Mouse (Mus musculus) A20 (cell line): Measurements from ENCODE around the gene Cnpy3.
A peak's percentile ranks its signal among the peaks of the same experiment; 100 is the strongest.
"Not testable (repeated sequence)": the region's sequence is repeated elsewhere in the genome, so short reads cannot be mapped to it uniquely, and the experiment has no call there.

Experiments used
- DNase-seq: peaks from one replicate; pipeline ENCODE4 v3.0.0-alpha.2; 2011; ENCODE audit warnings: low read depth, low spot score

Gene Cnpy3

DNA sequence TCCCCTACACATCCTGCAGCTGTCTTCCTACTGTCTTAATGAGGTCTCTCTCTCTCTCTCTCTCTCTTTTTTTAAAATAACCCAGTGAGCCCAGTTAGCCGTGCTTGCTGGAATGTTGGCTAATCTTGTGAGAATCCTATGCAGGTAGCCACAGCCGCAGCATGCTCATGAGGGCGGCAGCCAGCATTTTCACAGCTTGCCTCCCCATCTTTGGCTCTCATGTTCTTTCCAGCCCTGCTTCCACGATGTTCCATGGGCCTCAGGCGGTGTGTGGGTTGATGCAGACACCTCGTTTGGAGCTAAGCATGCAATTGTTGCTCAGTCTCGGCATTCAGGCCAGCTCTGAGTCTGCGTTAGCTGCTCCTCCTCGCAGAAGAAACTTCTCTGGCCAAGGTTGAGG, 12.9 kb upstream of the Cnpy3 start:
- DNase-seq, result not testable (repeated sequence)

DNA sequence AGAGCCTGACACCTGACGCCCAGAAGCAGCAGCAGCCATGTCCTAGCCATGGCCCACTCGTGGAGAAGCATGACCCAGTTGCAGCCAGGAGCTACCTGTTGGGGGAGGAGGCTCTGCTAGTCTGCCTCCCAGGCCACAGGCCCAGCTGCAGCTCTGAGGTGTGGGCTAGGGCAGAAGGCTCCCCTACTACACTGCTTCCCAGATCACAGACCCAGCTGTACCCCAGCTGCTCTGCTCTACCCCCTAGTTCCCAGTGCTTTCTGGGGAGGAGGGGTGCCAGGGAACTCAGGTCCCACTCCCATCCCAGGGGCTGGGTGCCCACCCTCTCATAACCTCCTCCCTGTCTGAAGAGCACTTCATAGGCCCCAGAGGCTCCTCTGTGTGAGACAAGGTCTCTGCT, 11.5 kb upstream of the Cnpy3 start, which contains the start of gene Ptcra:
Gene Ptcra, minus strand, starts transcription at position 169 of the 400 bp plus-strand sequence.
- DNase-seq, result no peak

DNA sequence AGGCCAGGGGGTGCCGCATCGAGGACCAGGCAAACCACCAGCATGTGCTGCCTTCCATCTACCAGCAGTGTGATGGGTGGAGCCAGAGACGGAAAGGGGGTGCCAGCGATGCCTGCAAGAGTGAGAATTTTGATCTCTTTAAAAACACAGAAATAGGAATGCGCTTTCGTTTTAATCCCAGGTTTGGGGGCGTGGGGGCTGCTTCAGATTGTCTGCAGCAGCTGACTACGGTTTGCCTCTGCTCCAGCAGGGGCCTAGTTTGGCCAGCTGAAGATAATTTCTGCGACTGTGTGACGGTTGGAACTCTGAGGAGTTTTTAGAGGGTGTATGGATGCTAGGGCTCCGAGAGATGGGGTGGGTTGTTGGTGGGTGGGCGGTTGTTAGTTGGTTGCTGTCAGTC, 6.7 kb upstream of the Cnpy3 start:
- DNase-seq, result no peak

DNA sequence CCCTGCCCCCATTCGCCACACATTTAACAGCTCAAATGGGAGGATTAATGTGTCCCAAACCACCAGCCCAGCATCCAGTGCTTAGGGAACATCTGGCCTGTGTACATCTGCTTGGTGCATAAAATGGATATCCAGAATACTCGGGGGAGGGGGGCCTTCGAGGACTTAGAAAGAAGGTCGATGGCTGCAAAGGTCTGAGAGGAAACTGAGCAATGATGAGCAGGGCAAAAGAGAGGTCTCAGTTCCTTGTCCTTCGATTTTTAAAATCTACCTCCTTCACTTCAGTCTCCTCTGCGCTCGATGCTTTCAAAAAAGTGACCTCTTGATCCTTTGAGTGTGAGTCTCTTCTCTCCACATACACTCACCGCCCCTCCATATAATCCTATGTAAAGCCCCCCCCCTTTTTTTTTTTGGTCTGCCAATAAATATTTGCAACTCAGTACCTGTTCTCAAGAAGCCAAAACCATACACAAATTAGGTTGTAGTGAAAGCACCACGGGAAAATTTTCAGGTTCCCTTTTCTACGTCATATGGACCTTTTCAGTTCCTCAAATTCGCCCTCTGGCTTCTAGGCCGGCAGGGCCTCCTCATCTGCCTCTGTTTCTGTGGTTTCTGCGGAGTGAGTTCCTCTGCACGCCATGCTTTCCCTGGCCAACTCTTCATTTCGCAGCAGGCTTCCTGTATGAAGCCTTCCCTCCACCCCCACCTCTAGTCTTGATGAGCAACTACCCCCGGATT, 789 bp downstream of the Cnpy3 start:
- peak; percentile 94 for DNase-seq

DNA sequence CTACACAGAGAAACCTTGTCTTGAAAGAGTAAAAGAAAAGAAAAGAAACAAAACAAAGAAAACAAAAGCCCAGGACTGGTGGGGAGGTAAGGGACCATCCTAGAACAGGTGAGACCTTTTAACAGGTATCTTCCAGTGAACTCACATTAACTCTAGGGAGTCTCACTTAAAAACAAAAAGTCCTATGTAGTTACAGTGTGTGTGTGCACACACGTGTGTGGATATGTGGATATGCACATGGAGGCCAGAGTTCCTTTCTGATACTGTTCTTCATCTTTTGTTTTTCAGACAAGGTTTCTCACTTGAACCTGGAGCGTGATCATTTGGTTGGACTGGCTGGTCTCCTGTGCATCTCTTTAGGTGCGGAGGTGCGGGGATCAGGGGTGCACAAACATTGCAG, 1.4 kb downstream of the Cnpy3 start:
- no peak for DNase-seq

DNA sequence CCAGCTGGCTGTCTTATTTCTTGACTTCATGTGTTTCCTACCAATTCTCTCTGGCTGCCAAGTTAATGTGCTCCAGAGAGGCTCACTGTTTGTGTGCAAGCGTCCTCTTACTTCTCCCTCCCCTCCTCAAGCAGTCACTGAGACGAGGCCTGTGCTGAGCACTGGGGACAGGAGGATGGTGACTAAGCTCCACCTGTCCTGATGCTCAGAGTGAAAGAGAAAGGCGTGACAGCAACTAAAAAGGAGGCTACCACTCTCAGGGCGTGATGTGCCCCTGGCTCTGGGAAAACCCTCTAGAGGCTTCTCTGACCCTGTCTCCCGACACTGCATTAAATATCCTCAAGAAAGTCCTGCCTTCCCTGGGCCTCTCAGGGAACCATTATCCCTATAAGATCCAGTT, 2.7 kb downstream of the Cnpy3 start:
- peak; percentile 73 for DNase-seq

DNA sequence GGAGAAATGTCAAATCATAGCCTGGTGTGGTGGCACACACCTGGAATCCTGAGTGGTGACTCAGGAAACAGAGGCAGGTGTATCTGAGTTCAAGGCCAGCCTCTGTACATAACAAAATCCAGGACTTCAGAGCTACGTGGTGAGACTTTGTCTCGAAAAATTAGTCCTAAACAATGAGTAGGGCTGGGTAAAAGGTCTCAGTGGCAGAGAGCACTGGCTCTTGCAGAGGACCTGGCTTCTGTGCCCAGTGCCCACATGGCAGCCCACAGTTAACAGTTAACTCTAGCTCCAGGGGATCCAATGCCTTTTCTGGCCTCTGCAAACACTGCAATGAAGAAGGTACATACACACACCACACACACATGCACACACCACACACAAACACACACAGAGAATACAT, 4.2 kb downstream of the Cnpy3 start:
- DNase-seq, result no peak

DNA sequence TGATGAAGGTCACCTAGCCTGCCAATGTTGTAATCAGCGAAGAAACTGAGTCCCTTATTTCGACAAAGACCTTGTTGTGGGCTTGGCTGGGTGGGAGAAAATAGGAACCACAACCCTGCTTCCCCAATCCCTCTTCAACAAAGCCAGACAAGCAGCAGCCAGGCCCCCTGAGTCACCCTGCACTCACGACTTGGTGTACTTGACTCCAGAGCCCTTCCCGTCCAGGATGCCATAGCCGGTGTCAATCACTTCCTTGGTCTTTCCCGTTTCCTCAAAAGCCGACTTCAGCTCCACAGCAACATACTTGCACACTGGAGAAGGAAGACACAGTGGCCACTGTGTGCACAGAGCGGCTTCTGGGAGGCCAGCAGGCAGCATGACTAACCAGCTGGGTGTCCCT, 4.8 kb downstream of the Cnpy3 start:
- no peak for DNase-seq

DNA sequence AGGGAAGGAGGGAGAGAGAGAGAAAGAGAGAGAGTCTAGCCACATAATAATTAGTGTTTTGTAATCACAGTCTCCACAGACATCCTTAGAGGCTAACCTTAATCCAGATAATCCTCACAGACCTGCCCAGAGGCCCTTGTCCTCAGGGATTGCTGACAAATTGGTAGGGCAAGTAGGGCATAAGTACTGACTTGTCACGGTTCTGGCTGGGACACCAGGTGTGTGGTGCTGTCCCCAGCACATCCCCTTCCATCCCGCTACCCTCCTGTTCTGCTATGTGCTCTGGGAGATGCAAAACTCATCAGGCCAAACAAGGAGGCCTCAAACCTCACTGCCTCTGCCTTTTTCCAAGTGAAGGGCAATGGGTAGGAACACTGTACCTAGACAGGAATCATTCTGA, 6.5 kb downstream of the Cnpy3 start:
- peak; percentile 51 for DNase-seq

DNA sequence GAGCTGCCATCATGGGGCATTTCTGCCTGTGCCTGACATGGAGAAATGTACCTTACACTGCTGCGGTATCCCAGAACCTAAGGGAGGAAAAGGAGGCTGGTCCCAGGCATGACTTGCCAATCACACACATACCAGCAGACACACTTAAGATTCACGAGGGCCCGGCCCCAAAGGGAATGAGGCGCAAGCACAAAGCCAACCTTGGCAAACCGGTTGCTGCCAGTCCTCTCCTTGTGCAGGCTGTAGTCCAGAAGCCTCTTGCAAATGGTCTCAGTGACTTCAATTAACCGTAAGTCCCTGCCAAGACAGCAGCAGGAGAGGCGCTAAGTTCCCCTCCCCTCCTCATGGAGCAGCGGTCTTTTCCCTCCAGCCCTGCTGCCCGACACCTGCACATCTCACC, 9.0 kb downstream of the Cnpy3 start:
- no peak for DNase-seq

DNA sequence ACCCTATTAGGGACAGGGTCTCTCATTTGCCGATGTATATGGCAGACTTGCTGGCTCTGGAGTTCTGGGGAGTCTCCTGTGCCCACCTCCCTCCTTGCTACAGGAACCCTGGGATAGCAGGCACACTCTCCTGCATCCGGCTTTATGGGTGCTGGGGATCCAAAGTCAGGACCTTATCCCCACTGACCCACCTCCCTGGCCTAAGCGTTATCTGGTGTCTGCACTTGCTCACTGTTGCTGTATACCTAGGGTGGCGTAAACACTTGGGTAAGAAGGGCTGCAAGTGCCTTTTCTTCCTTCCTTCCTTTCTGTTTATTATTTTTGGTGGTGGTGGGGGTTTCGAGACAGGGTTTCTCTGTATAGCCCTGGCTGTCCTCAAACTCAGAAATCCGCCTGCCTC, 10.7 kb downstream of the Cnpy3 start:
- no peak for DNase-seq

DNA sequence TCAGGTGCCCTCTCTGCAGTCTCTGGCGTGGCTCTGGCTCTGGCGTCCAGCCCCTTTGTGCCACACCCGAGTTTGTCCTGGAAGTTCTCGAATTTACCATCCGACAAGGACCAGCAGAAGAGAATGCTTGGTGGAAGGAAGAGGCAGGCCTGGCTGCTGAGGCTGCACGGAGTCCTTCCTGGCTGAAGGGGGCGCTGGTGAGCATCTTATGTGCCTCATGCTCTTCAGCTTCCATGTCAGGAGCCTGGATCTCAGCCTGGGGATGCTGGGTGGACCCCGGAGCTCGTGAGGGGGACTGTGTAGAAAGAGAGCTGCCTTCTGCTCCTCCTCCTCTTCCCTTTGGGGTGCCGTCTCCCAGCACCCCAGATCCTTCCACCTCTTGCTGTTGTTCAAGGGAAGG, 15.9 kb downstream of the Cnpy3 start:
- peak; percentile 61 for DNase-seq

DNA sequence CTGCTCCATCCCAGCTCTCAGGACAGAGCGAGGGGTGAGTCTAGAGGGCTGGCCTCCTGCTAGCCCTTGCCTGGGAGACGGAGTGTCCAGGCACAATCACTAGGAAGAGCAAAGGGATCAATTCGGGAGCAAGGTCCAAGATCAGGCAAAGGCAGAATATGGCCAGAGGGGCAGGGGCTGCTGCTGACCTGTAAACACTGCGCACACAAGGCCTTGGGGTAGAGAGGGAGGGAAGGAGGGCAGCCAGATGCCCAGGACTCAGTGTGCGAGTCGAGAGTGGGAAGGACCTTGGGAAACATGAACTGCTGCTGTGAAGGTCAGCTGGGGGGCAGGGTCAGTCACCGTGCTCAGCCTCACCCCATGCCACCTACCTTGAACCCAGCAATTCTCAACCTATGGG, 16.7 kb downstream of the Cnpy3 start:
- DNase-seq, result no peak

DNA sequence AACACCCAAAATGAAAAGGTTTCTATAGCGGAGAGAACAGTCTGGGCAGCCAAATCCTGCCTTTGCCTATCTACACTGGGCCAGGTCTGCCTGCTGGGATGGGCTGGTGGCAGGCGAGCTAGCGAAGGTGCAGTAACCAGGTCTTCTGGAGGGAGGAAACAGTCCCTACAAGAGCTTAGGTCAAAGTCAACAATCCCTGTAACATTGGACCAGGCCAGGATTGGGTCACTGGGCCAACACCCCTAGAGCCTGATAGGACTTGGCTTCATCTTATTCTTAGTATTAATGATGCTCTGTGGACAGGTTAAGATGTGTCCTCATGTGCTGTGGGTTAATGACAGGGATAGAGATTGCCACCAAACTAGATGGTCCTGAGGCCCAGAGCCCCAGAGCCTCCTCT, 18.0 kb downstream of the Cnpy3 start:
- no peak for DNase-seq

DNA sequence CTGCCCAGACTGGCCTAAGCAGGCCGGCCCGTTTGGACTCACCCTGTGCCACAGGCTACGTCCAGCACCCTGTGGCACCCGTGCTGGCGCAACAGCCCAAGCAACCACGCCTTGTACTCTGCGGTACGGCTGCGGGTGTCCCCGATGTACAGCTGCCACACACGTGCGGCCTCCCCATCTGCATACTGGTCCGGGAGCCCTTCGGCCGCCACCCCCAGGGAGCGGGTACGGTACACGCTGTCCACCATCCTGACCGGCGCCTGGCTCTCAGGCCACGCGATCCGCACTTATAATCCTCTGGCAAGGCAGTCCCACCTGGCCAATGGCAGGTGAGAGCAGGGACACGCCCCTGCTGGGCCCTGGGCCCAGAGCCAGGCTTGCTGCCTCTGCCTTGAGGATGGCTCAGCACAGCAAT, 23.1 kb downstream of the Cnpy3 start, which contains the start of gene Gnmt:
Gene Gnmt, minus strand, starts transcription at position 265 of the 415 bp plus-strand sequence.
- DNase-seq, result no peak

DNA sequence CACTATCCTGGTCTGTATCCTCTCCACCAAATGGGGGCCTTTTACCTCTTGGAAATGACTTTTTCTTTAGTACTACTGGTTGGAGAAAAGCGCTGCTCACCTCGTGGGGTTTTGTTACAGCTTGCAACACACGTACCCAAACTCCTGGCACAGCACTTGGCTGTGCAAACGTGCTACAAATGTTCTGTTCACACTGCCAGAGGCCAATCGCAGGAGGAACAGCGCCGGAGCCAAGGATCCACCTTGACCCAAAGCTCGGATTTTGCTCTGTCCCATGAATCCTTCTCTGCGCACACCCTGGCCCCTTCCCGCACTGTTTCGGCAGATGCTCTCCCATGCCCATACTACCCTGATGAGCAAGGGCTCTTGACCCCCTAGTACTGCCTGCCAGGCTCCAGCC, 23.5 kb downstream of the Cnpy3 start:
- no peak for DNase-seq

DNA sequence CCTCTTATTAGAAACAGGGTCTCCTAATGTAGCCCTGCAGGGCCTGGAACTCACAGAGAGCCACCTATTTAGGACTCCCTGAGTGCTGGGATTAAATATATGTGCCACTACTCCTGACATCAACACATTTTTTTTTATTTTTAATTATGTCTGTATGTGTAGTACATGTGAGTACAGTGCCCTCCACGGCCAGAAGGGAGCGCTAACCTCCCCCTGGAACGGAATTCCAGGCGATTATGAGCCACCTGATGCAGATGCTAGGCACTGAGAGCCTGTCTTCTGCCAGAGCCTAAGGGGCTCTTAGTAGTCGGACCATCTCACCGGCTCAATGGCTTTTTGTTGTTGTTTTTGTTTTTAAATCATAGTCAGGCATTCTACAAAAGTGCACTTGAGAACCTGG, 24.0 kb downstream of the Cnpy3 start:
- peak; percentile 32 for DNase-seq

DNA sequence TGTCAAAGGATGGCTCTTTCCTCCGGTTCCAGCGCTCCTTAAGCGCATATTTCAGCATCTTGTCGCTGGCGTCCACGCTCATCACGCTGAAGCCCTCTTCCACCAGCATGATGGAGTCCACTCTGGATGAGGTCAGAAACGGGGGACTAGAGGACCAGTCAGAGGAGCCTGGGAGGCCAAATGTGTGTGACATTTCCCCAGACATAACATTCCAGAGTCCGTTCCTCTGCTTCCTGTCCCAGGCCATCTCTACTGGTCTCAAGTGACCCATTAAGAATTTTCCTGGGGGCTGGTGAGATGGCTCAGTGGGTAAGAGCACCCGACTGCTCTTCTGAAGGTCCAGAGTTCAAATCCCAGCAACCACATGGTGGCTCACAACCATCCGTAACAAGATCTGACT, 24.7 kb downstream of the Cnpy3 start:
- no peak for DNase-seq

DNA sequence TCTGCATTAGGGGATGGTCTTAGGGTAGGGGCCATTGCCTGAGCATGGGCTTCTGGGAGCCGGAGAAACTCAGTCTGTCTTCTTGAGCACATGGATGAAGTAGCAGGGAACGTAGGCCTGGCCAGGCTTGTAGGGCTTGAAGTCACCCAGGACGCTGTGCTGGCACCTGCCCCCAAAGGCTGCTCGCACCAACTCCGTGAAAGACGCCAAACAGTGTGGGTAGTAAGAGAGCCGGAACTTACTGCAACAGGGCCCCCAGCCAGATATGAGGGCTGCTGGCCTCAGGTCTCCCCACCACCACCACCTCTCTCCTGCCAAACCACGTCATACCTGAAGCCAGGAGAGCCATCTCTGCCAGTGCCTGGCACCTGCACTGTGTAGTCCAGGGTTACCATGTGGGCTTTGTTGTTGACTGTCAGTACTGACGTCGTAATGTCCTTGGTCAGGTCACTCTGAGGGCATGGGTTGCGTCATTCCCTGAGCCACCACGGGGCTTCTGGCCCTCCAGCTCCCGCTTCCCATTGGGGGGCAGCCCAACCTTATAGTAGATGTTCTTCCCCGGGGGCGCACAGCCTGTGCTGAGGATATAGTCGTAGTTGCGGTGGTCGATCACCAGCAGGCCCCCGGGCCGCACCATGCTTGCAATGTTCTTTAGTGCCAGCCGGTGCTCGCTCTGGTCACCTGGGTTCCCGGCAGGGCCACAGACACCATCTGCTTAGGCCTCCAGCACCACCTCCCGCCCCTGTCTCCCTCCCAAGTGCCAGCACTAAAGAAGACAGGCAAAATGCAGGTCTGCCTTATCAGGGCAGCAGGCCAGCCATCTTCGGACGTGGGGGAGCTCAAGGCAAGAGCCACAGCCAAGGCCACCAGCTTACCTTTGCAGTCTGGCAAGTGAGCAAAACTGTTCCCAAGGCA, 26.0 kb downstream of the Cnpy3 start:
- DNase-seq, result no peak

DNA sequence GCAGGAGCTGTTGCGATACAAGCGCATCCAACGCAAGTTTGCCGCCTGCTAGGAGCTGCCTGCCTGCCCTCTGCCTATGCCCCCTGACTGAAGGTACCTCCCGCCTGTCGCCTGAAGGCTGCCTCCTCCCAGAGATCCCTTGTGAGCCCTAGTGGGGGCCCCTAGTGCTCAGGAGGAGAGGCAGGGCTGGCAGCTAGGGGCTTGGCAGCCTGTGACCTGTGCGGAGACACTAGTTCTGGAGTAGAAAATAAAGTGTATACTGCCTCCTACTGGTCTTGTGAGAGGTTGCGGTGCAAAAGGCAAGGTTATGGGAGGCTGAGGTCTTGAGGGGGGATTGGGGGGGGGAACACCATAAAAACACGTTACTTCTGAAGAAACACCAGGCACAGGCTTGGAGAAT, 26.7 kb downstream of the Cnpy3 start:
- DNase-seq, result peak; percentile 51

DNA sequence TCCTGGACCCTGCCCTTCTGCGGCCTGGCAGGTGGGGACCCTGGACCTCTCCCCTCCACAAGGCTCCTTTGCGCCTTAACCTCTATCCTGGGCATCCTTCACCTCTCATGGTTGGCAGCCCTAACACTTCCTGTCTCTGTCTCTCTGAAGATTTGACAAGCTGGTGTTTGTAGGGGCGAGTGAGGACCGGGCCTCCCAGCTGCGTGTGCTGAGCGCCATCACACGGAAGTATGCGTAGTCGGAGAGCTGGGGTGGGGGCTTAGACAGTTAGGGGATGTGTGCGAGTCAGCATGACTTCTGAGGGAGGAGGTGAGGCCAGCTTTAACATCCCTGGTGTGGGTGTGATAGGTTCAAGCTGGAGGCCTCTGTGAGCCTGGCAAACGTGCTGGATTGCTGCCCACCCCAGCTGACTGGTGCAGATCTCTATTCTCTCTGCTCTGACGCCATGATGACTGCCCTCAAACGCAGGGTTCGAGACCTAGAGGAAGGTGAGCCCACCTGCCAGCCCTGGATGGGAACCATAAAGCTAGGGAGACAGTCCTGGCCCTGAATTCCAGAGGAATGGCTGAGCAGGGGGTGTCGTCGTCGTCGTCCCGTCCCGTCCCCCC, 27.4 kb downstream of the Cnpy3 start:
- no peak for DNase-seq

DNA sequence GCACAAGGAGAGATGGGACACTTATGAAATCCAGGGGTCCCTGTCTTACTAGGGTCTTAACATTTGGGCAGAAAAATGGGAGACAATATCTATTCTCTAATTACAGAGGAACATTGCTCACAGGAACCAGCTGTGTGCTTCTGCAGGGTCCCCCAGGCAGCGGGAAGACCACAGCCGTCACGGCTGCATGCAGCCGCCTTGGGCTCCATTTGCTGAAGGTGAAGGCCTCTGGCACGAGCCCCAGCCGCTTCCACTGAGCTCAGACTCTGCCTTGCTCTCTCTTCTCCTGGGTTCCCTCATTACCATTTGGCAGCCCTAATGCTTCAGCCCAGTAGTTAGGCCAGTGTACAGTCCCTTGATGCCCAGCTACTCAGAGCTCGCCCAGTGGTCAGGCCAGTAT, 30.9 kb downstream of the Cnpy3 start:
- no peak for DNase-seq
